Mouse (Mus musculus) thymus, adult 2 months (tissue): ENCODE measurements at regions not wholly inside any gene's neighbourhood (a gene's known extent, or its start where the extent isn't known, plus 50 kb on each side); places are given as distances from the start of the nearest gene placed in this dataset.

Experiments
- DNase-seq: peaks from one replicate; pipeline ENCODE4 v3.0.0; 2021
- H3K27ac ChIP-seq: fragments of 200-500 bp; 2 replicates; pipeline ENCODE4 v1.5.1; 2012; ENCODE audit warnings: low read length, control low read depth; ENCODE audit not compliant: control insufficient read depth, insufficient read depth
- H3K27me3 ChIP-seq: fragments of 200-500 bp; 2 replicates; pipeline ENCODE4 v1.6.1; 2012; ENCODE audit warnings: mild to moderate bottlenecking, low read length, moderate library complexity, mixed read lengths; ENCODE audit not compliant: control insufficient read depth, insufficient read depth
- H3K36me3 ChIP-seq: fragments of 200-500 bp; 2 replicates; pipeline ENCODE4 v1.6.1; 2012; ENCODE audit warnings: mild to moderate bottlenecking, low read length, moderate library complexity; ENCODE audit not compliant: control insufficient read depth, insufficient read depth
- H3K4me1 ChIP-seq: fragments of 200-500 bp; replicated peaks from 2 replicates; pipeline ENCODE4 v1.6.1; 2012; ENCODE audit warnings: low read length; ENCODE audit not compliant: control insufficient read depth, insufficient read depth
- H3K4me3 ChIP-seq: fragments of 200-500 bp; 2 replicates; pipeline ENCODE4 v1.5.1; 2012; ENCODE audit warnings: mild to moderate bottlenecking, low read length, control low read depth, moderate library complexity; ENCODE audit not compliant: control insufficient read depth, insufficient read depth
- CTCF ChIP-seq: fragments of 200-500 bp; IDR thresholded peaks from 2 replicates; pipeline ENCODE4 v1.5.1; 2012; ENCODE audit warnings: mild to moderate bottlenecking, control low read depth, low read length, moderate library complexity, borderline replicate concordance; ENCODE audit not compliant: control insufficient read depth, poor library complexity, insufficient read depth; ENCODE audit errors: extremely low read depth
- POLR2A ChIP-seq: fragments of 200-500 bp; IDR thresholded peaks from 2 replicates; pipeline ENCODE4 v1.6.1; 2012; ENCODE audit warnings: mild to moderate bottlenecking, low read length, control low read depth, moderate library complexity; ENCODE audit not compliant: control insufficient read depth, poor library complexity, insufficient read depth; ENCODE audit errors: extremely low read depth
- WGBS: fragments of 180-500 bp; shearing (Covaris S2); methylation state at CpG from one replicate; pipeline ENCODE4 v1.1.7; 2018; 5-methylcytosine and 5-hydroxymethylcytosine counted together

GRCm38 (mm10) chr15:68014605-68015305, 1514.0 kb upstream of the Lrrc6 start:
- 92% methylated on average over 2 of the region's 2 CpGs for WGBS
- H3K27ac ChIP-seq, result no peak overlapping the region
- no peaks in the 10 kb centered on the region for H3K27me3 ChIP-seq
- TF ChIP-seq CTCF (no peak), POLR2A (no peak)
- no peak for DNase-seq
- H3K4me3 ChIP-seq, result no peak overlapping the region
- no peaks in the 10 kb centered on the region for H3K4me1 ChIP-seq
- no peaks in the 10 kb centered on the region for H3K36me3 ChIP-seq

GRCm38 (mm10) chr15:68011162-68011561, 1510.5 kb upstream of the Lrrc6 start:
- TF ChIP-seq CTCF (no peak), POLR2A (no peak)
- Histone ChIP-seq H3K27ac (no peak overlapping the region), H3K4me1 (no peaks in the 10 kb centered on the region), H3K36me3 (no peaks in the 10 kb centered on the region), H3K4me3 (no peak overlapping the region), H3K27me3 (no peaks in the 10 kb centered on the region)
- WGBS, result 3% methylated on average over 1 of the region's 1 CpGs
- DNase-seq, result no peak

GRCm38 (mm10) chr15:68010189-68010588, 1509.5 kb upstream of the Lrrc6 start:
- H3K36me3 ChIP-seq, result no peaks in the 10 kb centered on the region
- H3K27me3 ChIP-seq, result no peaks in the 10 kb centered on the region
- no peak for TF ChIP-seq POLR2A
- no peak for TF ChIP-seq CTCF
- no peaks in the 10 kb centered on the region for H3K4me1 ChIP-seq
- H3K27ac ChIP-seq, result no peak overlapping the region
- no peak overlapping the region for H3K4me3 ChIP-seq
- WGBS, result 95% methylated on average over 1 of the region's 1 CpGs
- DNase-seq, result no peak

GRCm38 (mm10) chr15:68004798-68005197, 1504.1 kb upstream of the Lrrc6 start:
- WGBS, result 90% methylated on average over 5 of the region's 5 CpGs
- Histone ChIP-seq H3K4me1 (no peaks in the 10 kb centered on the region), H3K27ac (no peak overlapping the region), H3K4me3 (no peak overlapping the region), H3K36me3 (no peaks in the 10 kb centered on the region), H3K27me3 (no peaks in the 10 kb centered on the region)
- DNase-seq, result no peak
- no peak for TF ChIP-seq POLR2A

- H3K27ac ChIP-seq, result no peak overlapping the region
- no peaks in the 10 kb centered on the region for H3K27me3 ChIP-seq
- H3K4me3 ChIP-seq, result no peak overlapping the region
- no peak for DNase-seq
- H3K4me1 ChIP-seq, result no peaks in the 10 kb centered on the region
- TF ChIP-seq POLR2A, result no peak
- TF ChIP-seq CTCF, result no peak
- 29% methylated on average over 7 of the region's 7 CpGs for WGBS
- no peaks in the 10 kb centered on the region for H3K36me3 ChIP-seq
These were observed 1495.8 kb upstream of the Lrrc6 start for GRCm38 (mm10) chr15:67996532-67996931.

- WGBS, result 93% methylated on average over 5 of the region's 5 CpGs
- H3K4me3 ChIP-seq, result no peak overlapping the region
- H3K36me3 ChIP-seq, result no peaks in the 10 kb centered on the region
- TF ChIP-seq CTCF (no peak), POLR2A (no peak)
- DNase-seq, result no peak
- H3K4me1 ChIP-seq, result no peaks in the 10 kb centered on the region
- H3K27me3 ChIP-seq, result no peaks in the 10 kb centered on the region
- H3K27ac ChIP-seq, result no peak overlapping the region
These were observed 1488.9 kb upstream of the Lrrc6 start for GRCm38 (mm10) chr15:67989428-67990272.

GRCm38 (mm10) chr15:67987941-67988340, 1487.2 kb upstream of the Lrrc6 start:
- TF ChIP-seq POLR2A (no peak), CTCF (no peak)
- H3K27ac ChIP-seq, result no peak overlapping the region
- no peak for DNase-seq
- no peaks in the 10 kb centered on the region for H3K36me3 ChIP-seq
- no peak overlapping the region for H3K4me3 ChIP-seq
- WGBS, result 98% methylated on average over 4 of the region's 4 CpGs
- no peaks in the 10 kb centered on the region for H3K4me1 ChIP-seq
- H3K27me3 ChIP-seq, result no peaks in the 10 kb centered on the region
